Mouse (Mus musculus) heart, postnatal 0 days (tissue): ENCODE data around the gene Smim1.

Experiments used
- CTCF ChIP-seq: IDR thresholded peaks from 2 replicates; pipeline ENCODE4 v1.5.1; 2016; ENCODE audit warnings: antibody characterized with exemption, control low read depth, low read depth
- EP300 ChIP-seq: IDR thresholded peaks from 2 replicates; pipeline ENCODE4 v1.6.1; 2016; ENCODE audit warnings: antibody characterized with exemption, low read depth

DNA sequence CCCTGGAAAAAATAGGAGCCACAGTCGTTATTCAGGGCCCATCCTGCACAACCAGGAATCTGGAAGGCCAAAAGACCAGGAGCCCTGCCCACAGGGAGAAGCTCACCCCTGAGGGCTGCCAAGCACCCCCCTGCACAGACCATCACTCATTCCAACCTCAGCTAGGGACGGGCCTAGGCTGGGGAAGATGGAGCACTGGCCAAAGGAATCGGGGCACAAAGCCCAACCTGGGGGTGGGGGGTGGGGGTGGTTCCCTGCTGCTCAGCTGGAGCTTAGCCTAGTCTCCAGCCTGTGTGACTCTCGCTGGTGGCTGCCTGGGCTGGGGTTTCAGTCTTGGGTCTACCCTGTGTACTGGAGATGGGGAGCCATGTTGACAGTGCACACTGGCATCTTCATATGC is 3.2 kb downstream of the Smim1 start:
- TF ChIP-seq CTCF: no peak
- TF ChIP-seq EP300: no peak
